In the genomic region with DNA sequence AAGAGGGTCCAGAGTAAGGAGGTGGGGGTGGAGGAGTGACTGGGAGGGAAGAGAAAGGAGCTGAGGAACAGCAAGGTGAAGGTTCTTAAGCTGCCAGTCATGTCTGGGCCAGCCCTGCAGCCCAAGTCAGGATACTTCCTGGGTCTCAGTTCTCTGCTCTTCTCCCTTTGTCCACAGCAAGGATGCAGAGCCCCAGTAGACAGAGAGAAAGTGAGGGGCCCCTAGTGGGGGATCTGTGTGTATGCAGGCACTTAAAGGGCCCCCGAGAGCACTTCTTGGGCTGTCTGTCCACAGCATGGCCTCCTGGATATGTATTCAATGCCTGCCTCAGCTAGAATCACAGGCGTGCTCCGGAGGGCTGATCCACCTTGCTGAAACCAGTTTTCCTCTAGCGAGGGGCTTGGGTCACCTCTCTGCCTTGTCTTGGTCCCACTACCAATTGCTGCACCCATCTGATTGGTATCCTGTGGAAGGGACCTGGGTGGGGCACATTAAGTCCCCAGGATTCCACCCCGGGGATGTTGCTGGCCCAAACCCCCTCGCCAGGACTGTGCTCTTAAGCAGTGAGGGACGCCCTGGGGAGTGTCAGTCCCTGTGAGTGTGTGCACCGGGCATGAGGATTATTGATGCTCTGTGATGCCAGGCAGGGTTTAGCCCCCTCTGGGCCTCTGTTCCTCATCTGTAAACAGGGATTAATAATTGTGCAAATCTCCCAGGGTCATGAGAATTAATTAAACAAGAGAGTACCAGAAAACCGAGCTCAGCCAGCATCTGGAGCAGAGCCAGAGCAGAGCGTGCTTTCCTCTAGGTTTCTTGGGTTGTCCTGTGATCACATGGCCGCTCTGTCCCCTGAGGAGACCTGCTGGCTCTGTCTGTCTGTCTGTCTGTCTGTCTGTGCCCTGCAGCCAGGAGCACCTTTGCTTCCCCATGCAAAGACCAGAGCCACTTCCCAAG, we compare ENCODE assay signal across 8 mouse cellular contexts. TPM values are rescaled to one million over a fixed set of nuclear protein-coding genes. Genes with fewer than 3 reads are reported as not detected.
DNase-seq lines count a peak whose midpoint lies in the region; ATAC-seq lines count a peak whose summit lies in the region.

No protein-coding gene starts in this region.

- H3K4me2 ChIP-seq in hindbrain, embryonic 14.5 days (replicated peaks), result no peak overlapping the region
- no peak overlapping the region for H3K4me2 ChIP-seq in lung, embryonic 16.5 days (ENCODE audit: low read depth, low read length)
- H3K4me2 ChIP-seq in stomach, embryonic 15.5 days, result no peak overlapping the region

- ATAC-seq in frontal cortex, adult (ENCODE audit: low TSS enrichment), result peak; percentile 77
- peak; percentile 31; the same call in 1 of the 2 replicates for ATAC-seq in hindbrain, embryonic 14.5 days (ENCODE audit: low FRiP score)
- ATAC-seq in lung, embryonic 16.5 days (ENCODE audit: low read depth), result peak; percentile 50; the same call in 1 of the 2 replicates
- ATAC-seq in stomach, embryonic 15.5 days (ENCODE audit: insufficient read depth, low FRiP score, low read depth), result 0 out of 2 replicates have a peak, but pooled peaks have one; percentile 15

- H3K27me3 ChIP-seq in hindbrain, embryonic 14.5 days (ENCODE audit: control insufficient read depth, insufficient read depth, low read length), result no peaks in the 10 kb centered on the region
- H3K27me3 ChIP-seq in lung, embryonic 16.5 days (ENCODE audit: control insufficient read depth, insufficient read depth, low read depth, low read length), result no peaks in the 10 kb centered on the region
- H3K27me3 ChIP-seq in stomach, embryonic 15.5 days (replicated peaks), result no peaks in the 10 kb centered on the region

- H3K36me3 ChIP-seq in hindbrain, embryonic 14.5 days (replicated peaks; ENCODE audit: control insufficient read depth, insufficient read depth), result no peaks in the 10 kb centered on the region
- H3K36me3 ChIP-seq in lung, embryonic 16.5 days (ENCODE audit: control insufficient read depth, insufficient read depth, low read length), result no peaks in the 10 kb centered on the region
- H3K36me3 ChIP-seq in stomach, embryonic 15.5 days, result no peaks in the 10 kb centered on the region

- peaks cover 13% of the 10 kb centered on the region; the same call in 1 of the 2 replicates for H3K4me1 ChIP-seq in hindbrain, embryonic 14.5 days (replicated peaks; ENCODE audit: control insufficient read depth, insufficient read depth, low read length)
- H3K4me1 ChIP-seq in lung, embryonic 16.5 days (replicated peaks; ENCODE audit: control insufficient read depth, insufficient read depth, low read length), result peaks cover 13% of the 10 kb centered on the region
- H3K4me1 ChIP-seq in stomach, embryonic 15.5 days, result peaks cover 10% of the 10 kb centered on the region

- no peak overlapping the region for H3K27ac ChIP-seq in hindbrain, embryonic 14.5 days
- no peak overlapping the region for H3K27ac ChIP-seq in lung, embryonic 16.5 days (ENCODE audit: low read length)
- H3K27ac ChIP-seq in stomach, embryonic 15.5 days, result no peak overlapping the region

- WGBS in hindbrain, embryonic 14.5 days, result 37% methylated on average over 11 of the region's 11 CpGs
- 49% methylated on average over 11 of the region's 11 CpGs for WGBS in lung, embryonic 16.5 days
- WGBS in stomach, embryonic 15.5 days, result 45% methylated on average over 11 of the region's 11 CpGs

- no peak overlapping the region for H3K9ac ChIP-seq in hindbrain, embryonic 14.5 days
- peak overlapping the region; percentile 39; the same call in 1 of the 2 replicates for H3K9ac ChIP-seq in lung, embryonic 16.5 days (ENCODE audit: low read length)
- H3K9ac ChIP-seq in stomach, embryonic 15.5 days, result no peak overlapping the region

- DNase-seq in frontal cortex, postnatal 25 days (ENCODE audit: low spot score in 2 of 2), result no peak
- DNase-seq in R1 (ENCODE audit: low read depth, low spot score), result peak; percentile 27
- peak; percentile 38 for DNase-seq in hindbrain, embryonic 14.5 days (ENCODE audit: low spot score)
- no peak for DNase-seq in ovary, postnatal 14 days (ENCODE audit: low spot score)
- DNase-seq in spleen, postnatal 10 days (ENCODE audit: low spot score in 2 of 2), result no peak

- H3K9me3 ChIP-seq in hindbrain, embryonic 14.5 days (ENCODE audit: control insufficient read depth, low read length), result no peaks in the 10 kb centered on the region
- H3K9me3 ChIP-seq in lung, embryonic 16.5 days (ENCODE audit: control insufficient read depth, low read length), result no peaks in the 10 kb centered on the region
- no peaks in the 10 kb centered on the region for H3K9me3 ChIP-seq in stomach, embryonic 15.5 days

- H3K4me3 ChIP-seq in hindbrain, embryonic 14.5 days (replicated peaks; ENCODE audit: low read length), result no peak overlapping the region
- no peak overlapping the region for H3K4me3 ChIP-seq in lung, embryonic 16.5 days (ENCODE audit: low read length)
- H3K4me3 ChIP-seq in stomach, embryonic 15.5 days (replicated peaks), result no peak overlapping the region

RNA-seq across cellular contexts. Expression of gene Dusp7, which starts 26.5 kb away (rescaled TPM):
- polyA plus RNA-seq in hindbrain, embryonic 14.5 days (2014; fragmentation: Nextera tagmentation; extraction: Ambion mirVana), result 17.9 and 19.3 TPM in 2 replicates
- polyA plus RNA-seq in lung, embryonic 16.5 days (2015; fragmentation: Nextera tagmentation; extraction: Ambion mirVana), result 12.9 and 13.7 TPM in 2 replicates
- 16.8 and 17.1 TPM in 2 replicates for polyA plus RNA-seq in stomach, embryonic 15.5 days (2015; fragmentation: Nextera tagmentation; extraction: Ambion mirVana)

RNA-seq across cellular contexts. Expression of gene Rpl29, which starts 34.3 kb away (rescaled TPM):
- polyA plus RNA-seq in hindbrain, embryonic 14.5 days (2014; fragmentation: Nextera tagmentation; extraction: Ambion mirVana), result 650 and 781 TPM in 2 replicates
- polyA plus RNA-seq in lung, embryonic 16.5 days (2015; fragmentation: Nextera tagmentation; extraction: Ambion mirVana), result 951 and 977 TPM in 2 replicates
- polyA plus RNA-seq in stomach, embryonic 15.5 days (2015; fragmentation: Nextera tagmentation; extraction: Ambion mirVana), result 805 and 953 TPM in 2 replicates

RNA-seq across cellular contexts. Expression of gene Acy1, which starts 43.2 kb away (rescaled TPM):
- 22.4 and 23.5 TPM in 2 replicates for polyA plus RNA-seq in hindbrain, embryonic 14.5 days (2014; fragmentation: Nextera tagmentation; extraction: Ambion mirVana)
- polyA plus RNA-seq in lung, embryonic 16.5 days (2015; fragmentation: Nextera tagmentation; extraction: Ambion mirVana), result 25.0 and 29.7 TPM in 2 replicates
- 37.9 and 50.7 TPM in 2 replicates for polyA plus RNA-seq in stomach, embryonic 15.5 days (2015; fragmentation: Nextera tagmentation; extraction: Ambion mirVana)

RNA-seq across cellular contexts. Expression of gene Abhd14b, which starts 52.3 kb away (rescaled TPM):
- polyA plus RNA-seq in hindbrain, embryonic 14.5 days (2014; fragmentation: Nextera tagmentation; extraction: Ambion mirVana), result 7.9 and 8.2 TPM in 2 replicates
- 18.0 and 21.8 TPM in 2 replicates for polyA plus RNA-seq in lung, embryonic 16.5 days (2015; fragmentation: Nextera tagmentation; extraction: Ambion mirVana)
- 26.2 and 26.9 TPM in 2 replicates for polyA plus RNA-seq in stomach, embryonic 15.5 days (2015; fragmentation: Nextera tagmentation; extraction: Ambion mirVana)

RNA-seq across cellular contexts. Expression of gene Abhd14a, which starts 52.6 kb away (rescaled TPM):
- 57.7 and 69.8 TPM in 2 replicates for polyA plus RNA-seq in hindbrain, embryonic 14.5 days (2014; fragmentation: Nextera tagmentation; extraction: Ambion mirVana)
- polyA plus RNA-seq in lung, embryonic 16.5 days (2015; fragmentation: Nextera tagmentation; extraction: Ambion mirVana), result 52.8 and 56.0 TPM in 2 replicates
- polyA plus RNA-seq in stomach, embryonic 15.5 days (2015; fragmentation: Nextera tagmentation; extraction: Ambion mirVana), result 48.6 and 48.7 TPM in 2 replicates

Comparison
In these comparisons a context has a peak if more than half of its experiments do, and no peak if none do; other contexts are left out.
1. ATAC-seq: peak in every context shown above with its lines; median percentile 77 in frontal cortex, adult; 50 in lung, embryonic 16.5 days; 31 in hindbrain, embryonic 14.5 days; 15 in stomach, embryonic 15.5 days.
2. DNase-seq: peak in R1 (single experiment) and hindbrain, embryonic 14.5 days (single experiment); none in frontal cortex, postnatal 25 days (0 of 2), ovary, postnatal 14 days (single experiment) and spleen, postnatal 10 days (0 of 2).